Mouse (Mus musculus) stomach, embryonic 16.5 days (tissue): ENCODE results near the gene Tasp1. TPM values are rescaled to one million over a fixed set of nuclear protein-coding genes. Genes with fewer than 3 reads are reported as not detected.

Experiments
- ATAC-seq: fragments of 200-750 bp; cut with Nextera tagmentation; 2 replicates; pipeline ENCODE4 v1.8.0; 2017; ENCODE audit warnings: moderate number of reproducible peaks, moderate TSS enrichment; ENCODE audit not compliant: insufficient read depth, low FRiP score
- H3K27ac ChIP-seq: fragments of 300-500 bp; sonication (generic); 2 replicates; pipeline ENCODE4 v1.5.1; 2014; ENCODE audit warnings: low read length
- H3K27me3 ChIP-seq: fragments of 300-500 bp; sonication (generic); 2 replicates; pipeline ENCODE4 v1.6.1; 2014; ENCODE audit warnings: low read length, control low read depth, mixed read lengths; ENCODE audit not compliant: control insufficient read depth, insufficient read depth
- H3K36me3 ChIP-seq: fragments of 300-500 bp; sonication (generic); 2 replicates; pipeline ENCODE4 v1.6.1; 2014; ENCODE audit warnings: low read length; ENCODE audit not compliant: control insufficient read depth, insufficient read depth
- H3K4me1 ChIP-seq: fragments of 300-500 bp; sonication (generic); 2 replicates; pipeline ENCODE4 v1.6.1; 2014; ENCODE audit warnings: low read length, control low read depth, mixed read lengths; ENCODE audit not compliant: control insufficient read depth, insufficient read depth
- H3K4me2 ChIP-seq: fragments of 300-500 bp; sonication (generic); 2 replicates; pipeline ENCODE4 v1.6.1; 2014; ENCODE audit warnings: low read depth, low read length, mixed read lengths
- H3K4me3 ChIP-seq: fragments of 300-500 bp; sonication (generic); replicated peaks from 2 replicates; pipeline ENCODE4 v1.5.1; 2014; ENCODE audit warnings: mild to moderate bottlenecking, low read length
- H3K9ac ChIP-seq: fragments of 300-500 bp; sonication (generic); 2 replicates; pipeline ENCODE4 v1.6.1; 2014; ENCODE audit warnings: low read length
- H3K9me3 ChIP-seq: fragments of 300-500 bp; sonication (generic); replicated peaks from 2 replicates; pipeline ENCODE4 v1.6.1; 2016; ENCODE audit warnings: low read length, control low read depth; ENCODE audit not compliant: control insufficient read depth
- WGBS: fragments of 180-500 bp; shearing (Covaris S2); extraction: QIAGEN DNeasy Blood & Tissue Kit; methylation state at CpG from one replicate; pipeline ENCODE4 v1.1.7; 2014; 5-methylcytosine and 5-hydroxymethylcytosine counted together
- polyA plus RNA-seq: library from polyadenylated mRNA; unstranded; fragments of >200 nt; fragmentation: Nextera tagmentation; extraction: Ambion mirVana; gene quantifications from 2 replicates; pipeline ENCODE4 v1.2.1, GENCODE M21; 2015

Gene Tasp1
- polyA plus RNA-seq: 20.6 and 23.9 TPM in 2 replicates

DNA sequence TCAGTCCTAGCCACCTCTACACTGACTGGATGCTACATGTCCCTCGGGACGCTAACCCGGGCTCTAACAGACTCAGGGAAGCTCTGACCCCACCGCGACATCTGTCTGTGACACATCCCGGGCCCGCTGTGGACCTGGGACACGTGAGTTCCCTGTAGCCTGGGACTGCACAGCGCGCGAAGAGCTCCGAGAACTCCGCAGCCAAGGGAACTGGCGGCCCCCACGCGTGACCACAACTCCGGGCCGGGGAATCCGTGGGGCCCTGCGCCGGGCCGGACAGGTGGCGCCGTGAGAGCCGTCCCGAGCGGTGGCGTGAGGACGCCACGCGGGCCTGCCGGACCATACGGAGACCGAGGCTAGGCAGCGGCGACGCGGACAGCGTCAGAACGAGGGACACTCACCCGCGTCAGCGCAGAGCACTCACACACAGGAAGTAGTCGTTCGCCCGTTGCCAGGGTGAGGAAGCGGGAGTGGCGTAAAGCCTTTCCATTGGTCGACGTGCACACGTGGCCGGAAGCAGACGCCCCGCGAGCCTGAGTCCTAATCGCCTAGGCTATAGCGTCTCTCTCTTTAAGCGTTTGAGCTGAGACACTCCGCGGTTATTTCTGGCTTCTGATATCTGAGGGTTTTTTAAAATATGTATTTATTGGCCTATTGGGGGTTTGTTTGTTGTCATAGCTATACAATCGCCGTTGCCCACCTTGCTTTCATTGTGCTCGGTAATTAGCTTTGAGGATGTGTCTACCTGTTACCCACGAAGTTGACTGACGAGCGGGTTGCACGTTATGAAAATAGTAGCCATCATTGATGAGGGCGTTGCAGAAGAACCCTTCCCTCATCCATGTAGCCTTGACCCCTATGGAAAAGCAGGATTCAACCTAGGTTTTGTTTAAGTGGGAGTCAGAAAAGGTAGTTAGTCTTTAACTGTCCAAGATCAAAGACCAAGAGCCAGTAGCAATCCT lies at the start of gene Tasp1:
Gene Tasp1, minus strand, starts transcription at position 453 of the 962 bp plus-strand sequence.
- Histone ChIP-seq H3K27ac (peak within 1 kb of the TSS; percentile 66), H3K4me1 (peaks cover 5% of the 10 kb centered on the region; the same call in 1 of the 2 replicates), H3K4me2 (peak within 1 kb of the TSS; percentile 95), H3K9ac (peak within 1 kb of the TSS; percentile 79), H3K4me3 (peak within 1 kb of the TSS; percentile 60), H3K36me3 (no peaks in the 10 kb centered on the region), H3K9me3 (no peaks in the 10 kb centered on the region), H3K27me3 (no peaks in the 10 kb centered on the region)
- WGBS: 1% methylated on average over 68 of the region's 68 CpGs
- ATAC-seq: peak; percentile 100

DNA sequence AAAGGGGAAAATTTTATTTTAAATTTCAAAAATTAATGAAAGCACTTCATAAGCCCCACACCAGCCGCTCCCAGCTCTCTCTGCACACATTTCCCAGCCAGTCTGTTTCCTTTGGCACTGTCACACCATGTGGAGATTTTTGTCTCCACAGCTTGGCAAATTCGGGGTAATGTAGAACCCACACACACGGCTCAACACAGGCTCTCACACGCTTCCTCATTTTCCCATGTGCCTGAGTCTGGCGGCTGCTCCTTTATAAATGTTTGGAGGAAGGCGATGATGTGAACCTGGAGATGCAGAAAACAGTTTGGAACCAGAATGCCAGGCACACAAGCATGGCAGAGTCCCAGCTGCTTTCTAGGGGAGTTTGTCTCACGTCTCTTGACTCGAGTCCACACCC lies 47.2 kb upstream of the Tasp1 start:
- Histone ChIP-seq H3K27me3 (no peaks in the 10 kb centered on the region), H3K4me1 (no peaks in the 10 kb centered on the region), H3K9ac (no peak overlapping the region), H3K27ac (no peak overlapping the region), H3K4me2 (no peak overlapping the region), H3K4me3 (no peak overlapping the region), H3K9me3 (no peaks in the 10 kb centered on the region), H3K36me3 (no peaks in the 10 kb centered on the region)
- 86% methylated on average over 8 of the region's 8 CpGs for WGBS
- no peak for ATAC-seq

DNA sequence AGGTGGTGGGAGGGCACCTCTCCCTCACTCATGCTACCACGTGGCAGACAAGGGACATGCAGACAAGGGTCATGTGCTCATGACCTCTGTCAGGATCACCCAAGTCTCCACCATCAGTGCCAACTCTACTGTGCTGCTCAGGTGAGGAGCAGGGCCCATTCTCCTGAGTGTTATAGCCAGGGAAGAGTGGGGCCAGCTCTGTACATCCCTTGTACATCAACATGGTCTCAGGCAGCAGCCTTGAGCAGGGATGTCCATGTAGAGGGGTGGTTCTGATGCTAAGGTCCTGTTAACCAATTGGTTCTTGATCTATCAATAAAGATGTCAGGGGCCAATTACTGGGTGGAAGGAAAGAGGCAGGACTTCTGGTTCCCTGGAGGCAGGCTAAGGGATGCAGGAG lies 42.3 kb upstream of the Tasp1 start:
- H3K36me3 ChIP-seq: no peaks in the 10 kb centered on the region
- ATAC-seq: no peak
- no peaks in the 10 kb centered on the region for H3K27me3 ChIP-seq
- H3K9ac ChIP-seq: no peak overlapping the region
- H3K27ac ChIP-seq: no peak overlapping the region
- WGBS: 38% methylated on average over 1 of the region's 1 CpGs
- no peaks in the 10 kb centered on the region for H3K4me1 ChIP-seq
- no peak overlapping the region for H3K4me3 ChIP-seq
- no peak overlapping the region for H3K4me2 ChIP-seq
- no peaks in the 10 kb centered on the region for H3K9me3 ChIP-seq

GRCm38 (mm10) chr2:140107641-140108040 lies 41.0 kb upstream of the Tasp1 start:
- H3K4me3 ChIP-seq: no peak overlapping the region
- H3K9ac ChIP-seq: no peak overlapping the region
- no peak overlapping the region for H3K27ac ChIP-seq
- H3K4me2 ChIP-seq: no peak overlapping the region
- no peaks in the 10 kb centered on the region for H3K27me3 ChIP-seq
- WGBS: 81% methylated on average over 4 of the region's 4 CpGs
- H3K4me1 ChIP-seq: no peaks in the 10 kb centered on the region
- no peaks in the 10 kb centered on the region for H3K36me3 ChIP-seq
- ATAC-seq: no peak
- no peaks in the 10 kb centered on the region for H3K9me3 ChIP-seq

GRCm38 (mm10) chr2:140104951-140105350 lies 38.3 kb upstream of the Tasp1 start:
- Histone ChIP-seq H3K4me1 (no peaks in the 10 kb centered on the region), H3K4me3 (no peak overlapping the region), H3K36me3 (no peaks in the 10 kb centered on the region), H3K27me3 (no peaks in the 10 kb centered on the region), H3K9me3 (no peaks in the 10 kb centered on the region), H3K9ac (no peak overlapping the region), H3K4me2 (no peak overlapping the region), H3K27ac (no peak overlapping the region)
- no peak for ATAC-seq
- WGBS: 61% methylated on average over 3 of the region's 3 CpGs

GRCm38 (mm10) chr2:140100551-140101474 lies 34.2 kb upstream of the Tasp1 start:
- 83% methylated on average over 3 of the region's 3 CpGs for WGBS
- Histone ChIP-seq H3K4me3 (no peak overlapping the region), H3K27me3 (no peaks in the 10 kb centered on the region), H3K4me2 (no peak overlapping the region), H3K9me3 (no peaks in the 10 kb centered on the region), H3K27ac (no peak overlapping the region), H3K4me1 (no peaks in the 10 kb centered on the region), H3K36me3 (no peaks in the 10 kb centered on the region), H3K9ac (no peak overlapping the region)
- ATAC-seq: no peak

DNA sequence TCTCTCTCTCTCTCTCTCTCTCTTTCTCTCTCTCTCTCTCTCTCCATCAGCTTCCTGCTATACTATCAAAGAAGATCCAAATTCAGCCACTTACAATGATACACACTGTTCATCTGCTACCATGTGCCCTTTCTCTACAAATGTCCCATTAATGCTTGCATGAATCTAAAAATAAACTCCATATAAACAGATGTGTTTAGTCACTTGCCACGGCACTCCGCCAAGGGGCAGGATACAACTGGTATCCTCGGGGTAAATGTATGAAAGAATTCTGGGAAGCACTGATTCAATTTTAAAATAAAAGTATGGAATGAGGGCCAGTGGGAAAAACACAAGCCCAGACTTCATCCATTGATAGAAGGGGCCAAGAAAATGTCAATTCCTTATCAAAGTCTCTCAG lies 33.4 kb upstream of the Tasp1 start:
- Histone ChIP-seq H3K4me1 (no peaks in the 10 kb centered on the region), H3K9ac (no peak overlapping the region), H3K9me3 (no peaks in the 10 kb centered on the region), H3K4me3 (no peak overlapping the region), H3K36me3 (no peaks in the 10 kb centered on the region), H3K27me3 (no peaks in the 10 kb centered on the region), H3K27ac (no peak overlapping the region), H3K4me2 (no peak overlapping the region)
- WGBS: 65% methylated on average over 3 of the region's 3 CpGs
- ATAC-seq: no peak

- peak; percentile 79 for ATAC-seq
Observed at GRCm38 (mm10) chr2:140097131-140097591, 30.6 kb upstream of the Tasp1 start.

More at GRCm38 (mm10) chr2:140097131-140097591, 30.6 kb upstream of the Tasp1 start:
- 71% methylated on average over 3 of the region's 3 CpGs for WGBS
- Histone ChIP-seq H3K4me3 (no peak overlapping the region), H3K9ac (no peak overlapping the region), H3K27me3 (no peaks in the 10 kb centered on the region), H3K27ac (no peak overlapping the region), H3K4me1 (no peaks in the 10 kb centered on the region), H3K4me2 (no peak overlapping the region), H3K9me3 (no peaks in the 10 kb centered on the region), H3K36me3 (no peaks in the 10 kb centered on the region)
